Mouse (Mus musculus): ENCODE results near the gene Mrm1.
"Not testable (repeated sequence)": the region's sequence is repeated elsewhere in the genome, so short reads cannot be mapped to it uniquely, and the experiment has no call there.

Gene Mrm1

GRCm38 (mm10) chr11:84818961-84819692 lies at the start of gene Mrm1:
TSS of gene Mrm1 (minus strand) at chr11:84819515.
- peak; percentile 92 for DNase-seq

DNA sequence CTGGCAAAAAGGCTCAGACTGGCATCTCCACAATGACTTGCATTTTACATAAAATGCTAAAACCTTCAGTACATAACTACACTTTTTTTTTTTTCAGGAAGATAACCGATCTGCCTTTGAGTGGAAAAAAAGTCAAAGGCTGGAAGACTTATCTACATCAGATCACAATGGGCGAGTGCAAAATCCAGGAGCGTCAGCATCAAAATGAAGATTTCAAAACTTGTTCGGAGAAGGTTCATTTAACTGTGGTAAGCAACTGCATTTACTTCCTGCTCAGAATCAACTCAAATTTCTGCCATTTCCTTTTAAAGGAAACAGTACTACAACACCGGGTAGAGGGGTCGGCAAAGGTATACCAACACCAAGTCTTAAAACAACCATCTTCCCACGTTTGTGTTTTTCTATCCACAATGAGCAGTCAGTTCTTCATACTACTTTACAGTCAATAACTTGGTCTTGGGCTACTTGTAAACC lies 49.5 kb upstream of the Mrm1 start:
- DNase-seq: no peak

GRCm38 (mm10) chr11:84867586-84867985 lies 48.3 kb upstream of the Mrm1 start:
- no peak for DNase-seq

- DNase-seq: no peak
Measured at GRCm38 (mm10) chr11:84865268-84865667, 46.0 kb upstream of the Mrm1 start.

- no peak for DNase-seq
Measured at GRCm38 (mm10) chr11:84855285-84855684, 36.0 kb upstream of the Mrm1 start.

DNA sequence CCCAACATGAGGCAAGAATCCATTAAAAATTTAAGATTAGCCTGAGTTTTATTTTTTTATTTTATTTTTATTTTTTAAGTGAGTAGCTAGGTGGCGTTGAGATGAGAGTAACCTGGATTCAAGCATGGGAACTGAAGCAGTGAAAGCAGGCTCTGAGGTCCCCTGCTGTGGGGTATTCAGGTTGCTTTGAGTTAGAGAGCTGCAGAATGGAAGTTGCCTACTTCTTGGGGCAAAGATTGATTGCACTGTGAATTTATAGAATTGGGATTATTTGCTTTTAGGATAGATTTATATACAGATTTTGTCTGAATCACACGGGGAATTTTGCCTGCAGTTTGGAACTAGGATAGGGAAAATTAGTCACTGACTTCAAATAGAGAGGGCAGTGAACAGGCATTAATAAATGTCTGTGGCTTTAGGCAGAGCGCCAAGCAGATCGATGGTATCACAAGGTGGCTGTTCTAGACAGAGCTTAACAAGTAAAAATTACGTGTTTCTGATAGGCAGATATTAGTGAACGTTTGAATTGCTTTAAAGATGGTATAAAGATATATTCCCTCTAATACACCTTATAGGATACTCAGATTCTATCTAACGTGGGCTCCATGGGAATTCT lies 28.3 kb upstream of the Mrm1 start:
- DNase-seq: no peak

- no peak for DNase-seq
Measured at GRCm38 (mm10) chr11:84846741-84847474, 27.6 kb upstream of the Mrm1 start.

DNA sequence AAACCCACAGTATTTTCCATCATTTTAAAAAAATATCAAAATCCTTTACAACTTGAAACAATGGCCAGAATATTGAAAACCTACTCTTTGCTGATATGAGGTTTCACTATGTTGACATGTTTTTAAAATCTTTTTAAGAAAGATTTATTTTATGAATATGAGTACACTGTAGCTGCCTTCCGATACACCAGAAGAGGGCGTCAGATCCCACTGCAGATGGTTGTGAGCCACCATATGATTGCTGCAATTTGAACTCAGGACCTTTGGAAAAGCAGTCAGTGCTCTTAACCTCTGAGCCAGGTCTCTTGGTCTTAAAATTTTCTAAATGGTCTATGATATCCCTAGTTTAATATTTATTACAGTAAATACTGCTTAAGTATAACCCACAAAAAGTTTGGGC lies 20.0 kb upstream of the Mrm1 start:
- DNase-seq: no peak

GRCm38 (mm10) chr11:84829495-84829894 lies 10.2 kb upstream of the Mrm1 start:
- DNase-seq: not testable (repeated sequence)

DNA sequence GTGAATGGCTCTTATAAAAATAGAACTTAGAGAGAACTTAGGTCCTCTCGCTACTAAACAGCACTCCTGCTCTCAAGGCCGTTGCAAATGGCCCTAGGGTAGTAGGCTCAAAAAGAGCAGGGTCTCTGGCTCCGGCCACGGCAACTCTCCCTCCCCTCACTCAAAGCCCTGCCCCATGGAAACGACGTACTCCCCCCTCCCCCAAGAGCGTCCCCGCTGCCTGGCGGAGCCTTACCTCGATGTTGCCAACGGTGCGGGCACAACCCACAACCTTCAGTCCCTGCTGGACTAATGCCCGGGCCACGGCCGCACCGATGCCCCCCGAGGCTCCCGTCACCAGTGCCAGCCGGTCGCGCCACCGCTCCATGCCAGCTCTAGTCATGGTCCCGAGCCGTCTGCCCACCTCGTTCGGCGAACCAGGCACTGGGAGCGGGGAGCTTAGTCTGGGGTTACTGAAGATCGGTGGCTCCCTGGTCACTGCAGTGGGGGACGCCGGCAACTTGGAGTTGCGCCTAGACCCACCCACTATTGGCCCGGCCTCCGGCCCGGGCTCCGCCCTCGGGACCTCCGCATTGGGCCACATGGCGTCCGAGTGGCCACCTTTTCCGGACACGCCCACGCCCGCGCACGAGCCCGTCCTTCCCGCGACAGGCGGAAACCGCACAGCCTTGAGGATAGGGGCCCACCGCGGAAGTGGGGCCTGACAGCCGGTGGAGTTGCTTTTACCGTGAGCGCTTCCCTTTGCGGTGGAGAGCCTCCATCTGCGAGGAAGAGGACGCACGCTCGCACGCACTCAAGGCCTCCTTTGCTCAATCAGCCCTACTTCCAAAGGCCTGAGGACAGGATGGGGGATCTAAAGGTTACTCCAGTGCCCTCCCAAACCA lies 9.4 kb upstream of the Mrm1 start, which contains the start of gene Dhrs11:
Gene Dhrs11, minus strand, starts transcription at position 479 of the 884 bp plus-strand sequence.
- peak; percentile 91 for DNase-seq

GRCm38 (mm10) chr11:84827901-84828503 lies 8.7 kb upstream of the Mrm1 start:
- no peak for DNase-seq

- peak; percentile 33 for DNase-seq
Measured at GRCm38 (mm10) chr11:84827492-84827891, 8.2 kb upstream of the Mrm1 start.

- peak; percentile 85 for DNase-seq
Measured at GRCm38 (mm10) chr11:84826185-84826584, 6.9 kb upstream of the Mrm1 start.

DNA sequence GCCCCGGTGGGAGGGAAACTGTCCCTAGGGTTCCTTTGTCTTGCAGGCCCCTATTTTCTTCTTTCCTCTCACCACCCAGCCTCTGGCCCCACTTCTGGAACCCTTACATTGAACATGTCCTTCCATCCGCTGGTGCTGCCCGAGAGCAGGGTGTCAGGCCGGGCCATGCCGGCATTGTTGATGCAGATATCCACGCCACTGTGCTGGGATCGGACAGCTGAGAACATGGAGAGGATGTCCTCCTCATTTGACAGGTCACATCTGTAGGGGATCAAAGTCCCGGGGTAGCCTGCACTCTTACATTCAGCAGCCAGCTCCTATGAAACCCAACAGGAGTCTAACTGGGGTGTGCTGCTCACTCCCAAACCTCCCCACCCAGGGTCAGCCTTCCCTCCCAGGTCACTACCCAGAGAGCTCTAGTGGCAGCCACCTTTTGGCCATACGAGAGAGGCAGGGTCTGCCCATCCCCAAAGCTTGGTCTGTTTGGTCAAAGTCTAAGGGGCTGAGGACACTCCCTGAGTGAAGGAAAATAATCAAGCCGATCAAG lies 6.0 kb upstream of the Mrm1 start:
- peak; percentile 31 for DNase-seq

DNA sequence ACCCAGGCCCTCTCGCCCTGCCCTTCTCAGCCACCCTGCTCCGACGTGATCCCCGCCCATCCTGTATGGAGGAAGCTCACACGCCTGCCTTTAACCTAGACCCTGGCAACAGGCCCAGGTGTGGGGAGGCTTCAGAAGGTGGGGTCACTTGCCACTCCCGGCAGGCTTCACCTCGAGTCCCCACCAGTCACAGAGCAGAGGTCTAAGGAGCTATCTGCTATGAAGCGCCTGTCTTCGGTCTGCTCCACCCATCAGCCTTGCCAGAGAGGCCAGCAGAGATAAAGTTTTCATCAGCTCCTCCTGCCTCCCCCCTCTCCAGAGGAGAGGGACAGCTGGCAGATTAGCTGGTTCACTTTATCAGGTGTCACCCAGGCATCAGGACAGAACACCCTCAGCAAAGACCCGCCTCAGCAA lies 4.2 kb upstream of the Mrm1 start:
- peak; percentile 31 for DNase-seq

GRCm38 (mm10) chr11:84822487-84822886 lies 3.2 kb upstream of the Mrm1 start:
- DNase-seq: no peak

DNA sequence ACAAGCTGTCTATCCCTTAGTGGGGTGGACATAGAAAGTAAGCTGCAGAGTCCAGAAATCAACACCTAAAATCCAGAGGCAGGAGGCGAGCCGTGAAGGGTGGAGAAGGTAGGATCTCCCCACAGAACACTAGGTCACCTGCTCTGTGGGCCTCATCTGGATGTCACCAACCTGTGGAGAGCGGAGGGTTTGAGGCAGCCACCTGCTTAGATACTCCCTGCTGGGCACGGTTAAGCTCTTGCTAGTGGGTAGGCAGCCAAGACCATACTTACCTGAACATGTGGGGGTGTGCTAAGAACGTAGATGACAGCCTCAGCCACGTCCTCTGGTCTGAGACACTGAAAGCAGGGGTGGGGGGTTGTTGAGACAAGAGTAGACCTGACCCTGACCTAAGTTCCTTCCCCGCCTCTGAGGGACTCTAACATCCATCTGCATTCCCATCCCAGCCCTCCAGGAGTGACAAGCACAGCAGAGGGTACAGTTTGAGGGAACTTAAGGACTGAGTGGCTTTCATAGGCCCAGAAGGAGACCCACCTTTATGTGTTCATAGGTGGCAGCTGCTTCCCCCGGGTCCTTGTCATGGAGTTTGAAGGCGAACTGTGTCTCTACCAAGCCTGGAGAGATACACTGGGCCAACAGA lies 1.9 kb upstream of the Mrm1 start:
- DNase-seq: no peak

- peak; percentile 80 for DNase-seq
Measured at GRCm38 (mm10) chr11:84818085-84818960, 992 bp downstream of the Mrm1 start.

- peak; percentile 56 for DNase-seq
Measured at GRCm38 (mm10) chr11:84817362-84817761, 2.0 kb downstream of the Mrm1 start.
